Mouse (Mus musculus) heart, adult 10 weeks (tissue): ENCODE data around the gene Cox7a2l. TPM values are rescaled to one million over a fixed set of nuclear protein-coding genes. Genes with fewer than 3 reads are reported as not detected.

Experiments
- polyA plus RNA-seq: library from polyadenylated mRNA; stranded (reverse); fragments of 350-450 nt; fragmentation: Illumina TruSeq; extraction: RNeasy Lipid Tissue Mini Kit (QIAGEN cat#74804); gene quantifications from one replicate; pipeline ENCODE4 v1.2.3, GENCODE M21; 2014; ENCODE audit warnings: low read depth, low replicate concordance

The Cox7a2l gene
- 479 TPM for polyA plus RNA-seq

DNA sequence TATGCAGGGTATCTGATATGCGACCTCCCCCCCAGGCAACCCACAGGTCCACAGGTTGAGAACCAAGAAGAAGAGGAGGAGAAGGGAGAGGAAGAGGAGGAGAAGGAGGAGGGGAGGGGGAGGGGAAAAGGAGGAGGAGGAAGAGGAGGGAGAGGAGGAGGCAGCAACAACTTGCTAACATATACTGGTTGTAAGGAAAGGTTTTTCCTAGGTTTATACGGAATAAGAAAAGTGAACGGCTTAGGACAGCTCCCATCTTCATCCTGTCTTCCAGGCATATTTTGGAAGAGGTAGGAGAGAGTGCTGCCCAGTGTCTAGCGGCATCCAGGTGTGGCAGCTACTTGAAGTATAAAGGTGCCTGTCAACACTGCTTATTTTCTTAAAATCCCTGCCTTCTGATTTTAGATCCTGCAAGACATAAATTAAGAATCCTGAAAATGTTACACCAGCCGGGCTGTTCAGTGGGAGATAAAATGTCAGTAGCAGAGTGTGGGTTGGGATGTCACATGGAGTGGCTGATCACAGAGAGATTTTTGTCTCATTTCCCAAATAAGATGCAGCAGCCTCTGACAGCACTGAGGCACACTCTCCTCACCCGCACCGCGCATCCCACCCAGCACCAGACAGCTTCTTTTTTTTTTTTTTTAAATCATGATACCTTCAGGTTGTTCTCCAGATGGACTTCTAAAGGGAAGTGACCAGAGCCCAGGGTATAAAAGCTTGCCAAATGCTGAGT lies at the start of gene Cox7a2l:
Cox7a2l (minus strand) TSS at position 51 of the 736 bp plus-strand sequence.

Other genes starting within 250 kb of the Cox7a2l start
- 4.5 TPM for gene Eml4, start 166.4 kb downstream of the Cox7a2l start, polyA plus RNA-seq
- not detected for gene Kcng3, start 114.6 kb upstream of the Cox7a2l start, polyA plus RNA-seq
- gene Mta3, start 188.8 kb upstream of the Cox7a2l start, polyA plus RNA-seq = 15.2 TPM